Mouse (Mus musculus) ES-Bruce4 (cell line): ENCODE data around the gene Zdhhc14. TPM values are rescaled to one million over a fixed set of nuclear protein-coding genes. Genes with fewer than 3 reads are reported as not detected.
A peak's percentile ranks its signal among the peaks of the same experiment; 100 is the strongest.

Source experiments
- H3K27ac ChIP-seq: 2 replicates; pipeline ENCODE4 v1.5.1; 2012; ENCODE audit warnings: low read length, inconsistent platforms; ENCODE audit not compliant: insufficient read depth
- H3K27me3 ChIP-seq: 2 replicates; pipeline ENCODE4 v1.6.1; 2012; ENCODE audit warnings: mild to moderate bottlenecking, low read length, inconsistent platforms; ENCODE audit not compliant: control insufficient read depth, poor library complexity, insufficient read depth, severe bottlenecking
- H3K36me3 ChIP-seq: 2 replicates; pipeline ENCODE4 v1.6.1; 2012; ENCODE audit warnings: inconsistent platforms, mild to moderate bottlenecking, low read length, moderate library complexity; ENCODE audit not compliant: control insufficient read depth, poor library complexity, insufficient read depth, severe bottlenecking
- H3K4me1 ChIP-seq: one replicate; pipeline ENCODE4 v1.8.1; 2011; ENCODE audit warnings: low read length; ENCODE audit not compliant: control insufficient read depth, insufficient read depth
- H3K4me3 ChIP-seq: 2 replicates; pipeline ENCODE4 v1.5.1; 2011; ENCODE audit warnings: low read depth, mild to moderate bottlenecking, low read length
- H3K9ac ChIP-seq: 2 replicates; pipeline ENCODE4 v1.6.1; 2012; ENCODE audit warnings: low read depth, mild to moderate bottlenecking, inconsistent platforms; ENCODE audit not compliant: poor library complexity, severe bottlenecking
- H3K9me3 ChIP-seq: replicated peaks from 2 replicates; pipeline ENCODE4 v1.6.1; 2012; ENCODE audit warnings: mild to moderate bottlenecking, low read length, inconsistent platforms; ENCODE audit not compliant: control insufficient read depth, poor library complexity, insufficient read depth, severe bottlenecking
- CTCF ChIP-seq: IDR thresholded peaks from one replicate; pipeline ENCODE4 v1.8.1; 2011; ENCODE audit warnings: low read depth, low read length
- EP300 ChIP-seq: IDR thresholded peaks from 2 replicates; pipeline ENCODE4 v1.6.1; 2011; ENCODE audit warnings: low read depth, low read length; ENCODE audit not compliant: insufficient read depth
- POLR2A ChIP-seq: IDR thresholded peaks from one replicate; pipeline ENCODE4 v1.8.1; 2011; ENCODE audit warnings: low read length; ENCODE audit not compliant: insufficient read depth
- polyA plus RNA-seq: library from polyadenylated mRNA; stranded (reverse); fragments of >200 nt; gene quantifications from 2 replicates; pipeline ENCODE4 v1.2.4, GENCODE M21; 2011; ENCODE audit warnings: low read depth; ENCODE audit not compliant: missing spikeins, insufficient read depth, insufficient read length

Zdhhc14 gene
- polyA plus RNA-seq, 1 experiment = 1.0 TPM

GRCm38 (mm10) chr17:5655536-5655935, 163.2 kb downstream of the Zdhhc14 start:
- Histone ChIP-seq H3K27ac (no peak overlapping the region), H3K36me3 (no peaks in the 10 kb centered on the region), H3K27me3 (no peaks in the 10 kb centered on the region), H3K9me3 (no peaks in the 10 kb centered on the region), H3K9ac (no peak overlapping the region), H3K4me3 (no peak overlapping the region), H3K4me1 (peaks cover 2% of the 10 kb centered on the region)
- no peak for TF ChIP-seq CTCF
- no peak for TF ChIP-seq EP300

DNA sequence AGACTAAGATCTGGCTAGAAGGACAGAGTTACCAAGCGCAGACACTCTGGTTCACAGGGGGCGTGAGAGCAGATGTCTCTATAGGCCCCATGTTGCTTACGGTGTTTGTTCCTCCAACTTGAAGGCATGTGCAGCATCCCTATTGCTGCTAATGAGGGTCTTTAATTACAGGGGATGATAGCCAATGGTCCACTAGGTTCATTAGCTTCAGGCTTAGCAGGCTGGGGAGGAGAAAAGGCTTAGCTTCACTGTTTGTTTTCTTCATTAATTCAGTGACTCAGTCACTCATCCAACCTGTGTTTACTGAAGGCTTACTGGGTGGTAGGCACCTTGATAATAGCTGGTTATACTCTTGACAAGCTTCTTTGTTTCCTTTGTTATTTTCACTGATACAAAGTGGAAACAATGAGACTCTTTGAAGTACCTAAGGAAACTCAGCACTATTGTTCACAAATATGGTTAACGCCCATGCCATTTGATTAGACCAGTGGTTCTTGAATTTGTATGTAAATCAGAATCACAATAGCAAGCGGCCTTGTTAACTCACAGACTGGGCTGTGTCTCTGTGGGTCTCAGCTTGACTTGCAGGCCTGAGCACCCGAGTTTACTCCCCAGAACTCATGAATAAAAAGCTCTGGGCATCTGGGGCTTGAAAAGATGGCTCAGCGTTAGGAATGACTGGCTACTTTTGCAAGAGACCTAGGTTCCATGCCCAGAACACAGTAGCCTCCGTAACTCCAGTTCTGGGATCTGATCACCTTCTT, 168.1 kb downstream of the Zdhhc14 start:
- no peaks in the 10 kb centered on the region for H3K27me3 ChIP-seq
- H3K36me3 ChIP-seq = no peaks in the 10 kb centered on the region
- TF ChIP-seq POLR2A (no peak), EP300 (peak; percentile 36; the same call in 1 of the 2 replicates), CTCF (no peak)
- peaks cover 5% of the 10 kb centered on the region for H3K4me1 ChIP-seq
- peak overlapping the region; percentile 66; the same call in 1 of the 2 replicates for H3K27ac ChIP-seq
- H3K9ac ChIP-seq = no peak overlapping the region
- H3K4me3 ChIP-seq = no peak overlapping the region
- H3K9me3 ChIP-seq = no peaks in the 10 kb centered on the region; the same call in 1 of the 2 replicates

DNA sequence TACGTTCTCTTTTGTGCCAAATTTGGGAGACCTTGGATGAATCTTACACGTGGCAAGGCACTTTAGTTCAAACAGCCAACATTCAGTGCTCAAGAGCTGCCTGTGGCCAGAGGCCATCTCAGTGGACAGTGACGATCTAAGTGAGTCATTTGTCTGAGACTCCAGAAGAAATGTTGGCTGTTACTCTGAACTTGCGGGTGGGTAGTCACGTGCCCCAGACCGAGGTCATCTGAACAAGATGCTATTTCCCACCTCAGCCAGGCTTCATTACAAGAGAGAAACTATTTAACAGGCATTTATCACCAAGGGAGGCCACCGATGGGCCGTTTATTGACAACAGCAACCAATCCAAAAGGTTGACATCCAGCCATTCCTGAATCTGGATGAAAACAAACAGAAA, 174.3 kb downstream of the Zdhhc14 start:
- Histone ChIP-seq H3K4me1 (no peaks in the 10 kb centered on the region), H3K9ac (no peak overlapping the region), H3K36me3 (no peaks in the 10 kb centered on the region), H3K4me3 (no peak overlapping the region), H3K9me3 (no peaks in the 10 kb centered on the region; the same call in 1 of the 2 replicates), H3K27ac (no peak overlapping the region), H3K27me3 (no peaks in the 10 kb centered on the region)
- TF ChIP-seq POLR2A = no peak
- no peak for TF ChIP-seq EP300
- TF ChIP-seq CTCF = no peak

DNA sequence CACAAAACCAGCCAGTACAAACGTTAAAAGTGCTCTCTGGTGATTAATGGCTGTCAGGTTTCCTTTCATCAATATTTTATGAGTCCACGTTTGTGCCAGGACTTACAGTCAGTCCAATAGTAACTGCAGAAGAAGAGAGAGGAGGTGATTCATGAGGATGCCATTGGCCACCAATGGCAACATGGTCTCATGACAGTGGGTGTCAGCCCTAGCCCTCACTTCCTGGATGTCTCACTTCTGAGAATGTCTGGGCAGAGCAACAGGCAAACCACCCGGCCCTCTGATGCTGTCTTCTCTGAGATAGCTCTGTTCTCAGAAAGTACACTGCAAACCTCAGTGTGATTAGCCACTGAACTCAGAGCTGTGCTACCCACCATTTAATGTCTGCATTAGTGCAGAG, 176.1 kb downstream of the Zdhhc14 start:
- no peaks in the 10 kb centered on the region for H3K9me3 ChIP-seq
- H3K36me3 ChIP-seq = no peaks in the 10 kb centered on the region
- no peak overlapping the region for H3K27ac ChIP-seq
- H3K4me1 ChIP-seq = no peaks in the 10 kb centered on the region
- H3K4me3 ChIP-seq = no peak overlapping the region
- TF ChIP-seq CTCF = no peak
- no peak for TF ChIP-seq EP300
- TF ChIP-seq POLR2A = no peak
- no peaks in the 10 kb centered on the region for H3K27me3 ChIP-seq
- H3K9ac ChIP-seq = no peak overlapping the region

- no peaks in the 10 kb centered on the region for H3K4me1 ChIP-seq
- no peak overlapping the region for H3K4me3 ChIP-seq
- H3K9me3 ChIP-seq = no peaks in the 10 kb centered on the region
- H3K9ac ChIP-seq = no peak overlapping the region
- TF ChIP-seq POLR2A = no peak
- no peak for TF ChIP-seq EP300
- TF ChIP-seq CTCF = no peak
- no peak overlapping the region for H3K27ac ChIP-seq
- no peaks in the 10 kb centered on the region for H3K27me3 ChIP-seq
- H3K36me3 ChIP-seq = no peaks in the 10 kb centered on the region
Observed at GRCm38 (mm10) chr17:5668981-5669380, 176.6 kb downstream of the Zdhhc14 start.

GRCm38 (mm10) chr17:5675951-5676350, 183.6 kb downstream of the Zdhhc14 start:
- no peak overlapping the region for H3K4me3 ChIP-seq
- TF ChIP-seq CTCF = no peak
- TF ChIP-seq POLR2A = no peak
- no peak for TF ChIP-seq EP300
- H3K36me3 ChIP-seq = no peaks in the 10 kb centered on the region
- no peak overlapping the region for H3K9ac ChIP-seq
- no peaks in the 10 kb centered on the region for H3K27me3 ChIP-seq
- H3K4me1 ChIP-seq = no peaks in the 10 kb centered on the region
- no peaks in the 10 kb centered on the region for H3K9me3 ChIP-seq
- H3K27ac ChIP-seq = no peak overlapping the region
